Mouse (Mus musculus) urinary bladder, postnatal 36 days (tissue): Measurements from ENCODE around the gene Nav1.
"Not testable (repeated sequence)": the region's sequence is repeated elsewhere in the genome, so short reads cannot be mapped to it uniquely, and the experiment has no call there.

Experiments used
- DNase-seq, 2 experiments: peaks; one replicate each; pipeline ENCODE4 v3.0.0; 2022; ENCODE audit warnings: low spot score in 2 of 2, mixed read lengths in 1 of 2

Gene Nav1

DNA sequence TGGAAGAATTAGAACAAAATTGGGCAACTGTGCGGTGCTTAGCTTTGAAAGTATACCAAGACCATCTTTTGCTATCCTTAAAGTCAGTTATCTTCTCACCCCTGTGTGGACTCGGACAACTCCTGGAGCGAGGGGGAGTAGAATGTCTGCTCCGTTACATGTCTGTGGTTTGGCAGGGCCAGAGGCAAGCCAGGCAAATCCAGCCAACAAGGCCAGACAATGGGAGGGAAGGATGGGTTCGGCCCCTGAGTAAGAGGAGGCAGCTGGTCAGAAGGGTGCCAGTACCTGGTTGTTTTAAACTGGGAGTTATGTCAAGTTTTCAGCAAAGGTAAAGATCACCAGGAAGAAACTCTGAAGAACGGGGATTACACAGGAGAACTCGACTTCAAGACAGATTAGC lies 121.9 kb downstream of the Nav1 start:
- DNase-seq: no peak

- DNase-seq: not testable (repeated sequence)
Measured at GRCm38 (mm10) chr1:135484503-135485051, 122.5 kb downstream of the Nav1 start.

DNA sequence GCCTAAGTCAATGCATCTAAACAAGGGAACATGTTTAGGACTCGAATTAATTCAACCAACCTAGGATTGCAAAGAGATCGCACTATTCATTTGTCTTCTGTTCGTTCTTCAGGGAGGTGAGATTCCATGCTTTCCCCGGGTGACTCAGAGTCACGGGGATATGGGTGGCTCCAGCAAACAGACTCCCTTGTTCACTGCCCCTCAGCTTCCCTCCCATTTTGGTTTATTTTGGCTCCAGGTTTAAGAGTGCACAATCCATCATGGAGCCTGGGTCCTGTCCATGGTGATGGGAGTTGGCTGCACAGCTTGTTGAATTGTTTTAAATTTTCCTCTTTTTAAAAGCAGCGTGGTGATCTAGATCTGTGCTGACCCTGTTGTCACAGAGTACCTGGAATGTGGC lies 123.1 kb downstream of the Nav1 start:
- no peak for DNase-seq

GRCm38 (mm10) chr1:135482666-135483065 lies 124.4 kb downstream of the Nav1 start:
- DNase-seq: no peak

GRCm38 (mm10) chr1:135481656-135482055 lies 125.4 kb downstream of the Nav1 start:
- DNase-seq: no peak

GRCm38 (mm10) chr1:135480815-135481214 lies 126.3 kb downstream of the Nav1 start:
- no peak for DNase-seq

DNA sequence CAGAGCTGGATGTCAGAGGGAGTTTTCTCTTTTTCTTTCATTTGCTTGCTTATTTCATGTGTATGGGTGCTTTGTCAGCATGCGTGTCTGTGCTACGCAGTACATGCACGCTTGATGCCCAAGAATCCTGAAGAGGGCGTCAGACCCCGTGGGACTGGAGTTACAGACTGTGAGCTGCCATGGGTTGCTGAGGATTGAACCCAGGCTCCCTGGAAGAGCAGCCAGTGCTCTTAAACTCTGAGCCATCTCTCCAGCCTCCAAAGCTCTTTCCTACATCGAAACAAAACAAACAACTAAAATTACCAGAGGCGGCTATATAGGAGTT lies 131.6 kb downstream of the Nav1 start:
- no peak for DNase-seq

DNA sequence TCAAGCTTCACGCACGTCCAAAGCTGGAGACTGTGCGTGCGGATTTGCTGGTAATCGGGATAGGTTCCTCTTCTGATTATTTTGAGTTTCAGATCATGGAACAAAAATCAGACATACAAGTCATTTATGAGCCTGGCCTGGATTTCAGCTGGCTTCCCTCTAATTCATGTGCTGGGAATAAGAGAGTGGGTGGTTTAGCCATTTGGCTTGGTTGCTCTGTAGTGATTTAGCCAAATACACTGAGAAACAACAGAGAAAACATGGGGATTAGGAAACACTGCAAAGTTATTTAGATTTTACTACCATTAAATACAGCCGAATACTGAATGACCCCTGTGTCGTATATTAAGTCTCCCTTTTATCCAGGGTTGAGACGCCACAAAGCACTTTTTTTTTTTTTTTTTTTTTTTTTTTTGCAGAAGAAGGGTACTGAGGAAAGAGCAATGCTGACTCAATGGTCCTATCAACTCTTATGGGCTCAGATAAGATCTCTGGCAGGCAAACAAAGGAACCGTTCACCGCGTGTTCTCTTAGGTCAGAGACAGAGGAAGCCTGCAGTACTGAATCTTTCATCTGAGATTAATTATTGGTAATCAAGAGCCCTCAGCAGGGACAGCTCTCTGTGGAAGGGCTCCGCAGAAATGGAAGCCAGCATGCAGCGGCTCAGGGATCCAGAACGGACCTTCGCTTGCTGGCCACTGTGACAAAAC lies 132.1 kb downstream of the Nav1 start:
- DNase-seq: peak in 1 of 2 experiments; percentile 22

DNA sequence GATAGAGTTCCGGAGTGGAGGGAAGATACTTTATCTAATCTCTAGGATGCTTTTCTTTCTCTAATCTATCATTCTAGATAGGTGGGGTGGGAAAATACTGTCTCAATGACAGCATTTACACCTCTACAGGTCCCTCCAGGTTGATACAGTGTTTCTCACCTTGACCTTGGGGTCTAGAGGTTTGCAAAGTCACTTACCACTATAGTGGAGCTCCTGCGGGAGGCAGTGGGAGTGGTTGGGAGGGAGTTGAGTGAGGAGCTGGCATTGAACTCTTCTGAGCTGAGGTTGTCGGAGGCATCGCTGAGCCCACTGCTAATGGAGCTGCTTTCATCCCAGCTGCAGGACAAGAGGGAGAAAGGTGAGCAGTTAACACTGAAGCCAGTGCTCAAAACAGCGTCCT lies 134.6 kb downstream of the Nav1 start:
- DNase-seq: no peak

- no peak for DNase-seq
Measured at GRCm38 (mm10) chr1:135471742-135472141, 135.4 kb downstream of the Nav1 start.

DNA sequence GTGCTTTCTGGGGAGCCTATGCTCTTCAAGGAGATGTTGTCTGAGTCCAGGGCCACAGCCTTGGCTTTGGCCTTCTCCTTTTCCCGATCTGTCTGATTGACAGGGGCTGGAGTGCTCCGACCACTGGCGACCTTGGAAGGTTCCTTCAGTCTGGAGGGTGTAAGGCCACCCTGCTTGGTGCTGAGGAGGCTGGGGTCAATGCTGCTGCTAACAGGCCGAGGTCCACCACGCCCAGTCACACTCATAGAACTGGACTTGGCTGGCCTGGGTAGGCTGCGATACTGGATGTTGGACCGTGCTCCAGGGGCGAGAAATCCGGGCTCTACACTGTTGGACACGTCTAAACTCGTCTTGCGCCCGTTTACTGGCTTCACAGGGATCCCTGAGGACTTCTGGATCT lies 136.5 kb downstream of the Nav1 start:
- DNase-seq: no peak

DNA sequence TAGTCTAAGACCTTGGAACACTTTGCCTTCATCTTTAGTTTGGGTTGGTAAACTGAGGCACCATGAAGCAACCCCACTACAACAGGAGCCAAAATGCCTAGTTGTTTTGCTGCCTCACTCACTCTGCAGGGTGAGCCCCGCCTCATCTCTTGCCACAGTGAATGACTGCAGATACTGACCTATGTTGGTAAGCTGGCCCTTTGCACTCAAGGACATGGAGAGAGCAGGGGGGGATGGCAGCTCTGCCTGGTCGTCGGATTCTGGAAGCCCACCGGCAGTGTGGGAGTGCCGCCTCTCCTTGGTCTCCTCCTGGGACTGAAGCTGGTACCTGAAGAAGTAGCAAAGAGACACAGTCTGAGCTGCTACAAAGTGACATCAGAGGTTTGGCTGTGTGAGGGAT lies 139.6 kb downstream of the Nav1 start:
- no peak for DNase-seq

DNA sequence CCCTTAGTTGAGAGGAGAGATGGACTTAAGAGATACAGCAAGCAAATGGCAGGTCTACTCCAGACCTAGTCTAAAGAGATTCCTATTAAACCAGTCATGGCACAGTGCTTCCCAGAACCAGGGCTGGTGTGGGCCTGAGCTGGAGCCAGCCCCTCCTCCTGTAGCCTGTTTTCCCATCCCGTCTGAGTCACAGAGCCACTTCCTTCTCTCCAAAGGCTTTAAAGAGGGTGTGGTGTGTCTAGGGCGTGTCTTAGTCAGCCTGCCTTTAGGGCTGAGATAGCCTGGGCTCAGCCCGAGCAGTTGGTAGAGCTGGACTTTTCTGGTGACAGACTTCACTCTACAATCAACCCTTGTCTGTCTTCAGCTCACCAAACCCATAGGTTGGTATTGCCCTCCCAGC lies 140.2 kb downstream of the Nav1 start:
- peak; percentile 35 to 52 for DNase-seq

DNA sequence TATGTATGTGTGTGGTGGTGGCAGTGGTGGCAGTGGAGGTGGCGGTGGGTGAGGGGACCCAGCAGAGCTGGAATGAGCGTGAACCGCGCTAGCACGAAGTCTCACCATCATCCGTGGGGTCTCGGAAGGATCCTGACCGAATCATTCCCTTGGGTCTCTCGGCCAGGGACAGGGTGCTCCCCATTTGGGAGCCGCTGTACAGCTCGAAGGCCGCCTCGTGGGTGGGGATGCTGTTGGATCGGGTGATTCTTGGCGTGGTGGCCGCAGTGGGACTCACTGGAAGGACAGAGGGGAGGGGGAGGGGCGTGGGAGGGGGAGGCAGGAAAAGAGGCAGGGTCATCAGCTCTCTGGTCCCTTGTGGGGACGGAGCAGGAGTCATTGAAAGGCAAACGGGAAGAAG lies 141.4 kb downstream of the Nav1 start:
- DNase-seq: no peak

- DNase-seq: no peak
Measured at GRCm38 (mm10) chr1:135462736-135463135, 144.4 kb downstream of the Nav1 start.

GRCm38 (mm10) chr1:135462304-135462703 lies 144.8 kb downstream of the Nav1 start:
- DNase-seq: peak in 1 of 2 experiments; percentile 33

DNA sequence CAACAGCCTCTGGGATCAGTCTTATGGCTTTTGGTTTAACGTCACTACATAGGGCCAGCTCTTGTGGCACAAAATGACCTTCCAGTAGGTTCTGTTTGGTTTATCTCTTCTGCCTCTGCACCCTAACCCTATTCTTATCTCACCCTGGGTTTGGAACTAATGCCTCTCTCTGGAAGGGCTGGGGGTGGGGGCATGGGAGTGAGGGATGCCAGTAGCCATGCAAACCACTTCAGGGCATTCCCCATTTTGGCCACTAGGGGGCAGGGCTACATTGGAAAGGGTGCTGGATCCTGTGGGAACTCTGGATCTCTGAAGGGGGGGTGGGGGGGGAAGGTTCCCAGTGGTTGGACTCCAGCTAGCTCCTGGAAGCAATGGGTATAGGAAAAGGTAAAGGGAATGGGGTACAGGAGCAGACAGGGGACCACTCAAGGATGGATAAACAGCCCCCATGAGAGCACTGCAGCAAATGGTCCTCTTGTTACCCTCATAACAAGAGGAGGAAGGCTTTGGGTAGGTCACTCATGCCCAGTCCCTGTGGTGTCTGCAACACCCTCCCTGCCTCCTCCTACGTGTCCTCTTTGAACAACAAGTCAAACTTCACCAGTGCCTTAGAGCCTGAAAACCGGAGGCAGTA lies 145.9 kb downstream of the Nav1 start:
- DNase-seq: peak; percentile 46 to 65

DNA sequence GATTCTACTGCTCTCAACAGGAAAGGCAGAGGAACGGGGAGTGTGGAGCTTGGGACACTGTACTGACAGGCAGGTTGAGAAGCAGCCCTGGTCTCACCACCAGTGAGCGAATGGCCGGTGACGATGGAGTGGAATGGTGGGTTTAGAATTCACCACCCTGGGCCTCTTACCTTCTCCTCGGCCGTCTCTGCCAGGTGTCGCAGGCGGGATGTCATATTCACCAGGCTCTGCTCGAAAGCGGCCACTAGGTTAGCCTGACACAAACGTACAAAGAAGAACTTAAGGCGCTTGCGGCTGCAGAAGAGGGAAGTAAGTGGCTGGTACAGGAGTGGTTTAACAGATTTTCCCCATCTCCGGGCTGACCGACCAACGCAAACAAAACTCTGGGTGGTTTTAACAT lies 146.6 kb downstream of the Nav1 start:
- DNase-seq: no peak

DNA sequence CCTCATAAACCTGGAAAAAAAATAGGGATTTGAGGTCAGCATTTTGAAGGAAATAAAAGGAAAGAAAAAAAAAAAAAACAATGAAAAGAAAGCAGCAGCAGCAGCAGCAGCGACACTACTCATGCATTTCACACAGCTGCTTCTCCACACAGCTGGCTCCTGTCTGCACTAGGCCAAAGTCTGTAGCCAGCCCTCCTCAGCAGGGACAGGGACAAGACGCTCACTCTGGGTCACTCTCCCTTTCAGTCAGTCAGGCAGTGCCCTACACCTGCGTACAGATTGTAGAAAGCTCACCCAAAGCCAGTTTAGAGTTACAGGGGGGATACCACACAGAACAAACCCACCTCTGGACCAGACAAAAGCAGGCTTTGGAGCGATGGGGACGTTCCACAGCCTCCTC lies 149.2 kb downstream of the Nav1 start:
- DNase-seq: no peak

DNA sequence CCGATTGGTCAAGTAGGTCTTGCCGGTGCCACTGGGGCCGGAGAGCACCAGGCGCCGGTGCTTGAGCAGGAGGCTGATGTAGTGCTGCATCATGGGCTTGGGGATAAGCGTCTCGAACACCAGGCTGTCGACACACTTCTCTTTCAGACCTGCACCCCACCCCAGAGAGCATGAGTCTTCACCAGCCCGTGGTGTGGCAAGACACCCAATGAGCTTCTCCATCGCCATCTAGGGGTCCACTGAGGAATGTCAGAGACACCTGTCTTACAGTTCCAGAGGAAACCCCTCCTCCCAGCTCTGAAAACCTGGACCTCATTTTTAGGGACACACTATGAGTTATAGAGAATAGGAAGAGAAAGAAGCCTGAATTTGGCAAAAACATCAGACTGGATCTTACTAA lies 154.8 kb downstream of the Nav1 start:
- no peak for DNase-seq

DNA sequence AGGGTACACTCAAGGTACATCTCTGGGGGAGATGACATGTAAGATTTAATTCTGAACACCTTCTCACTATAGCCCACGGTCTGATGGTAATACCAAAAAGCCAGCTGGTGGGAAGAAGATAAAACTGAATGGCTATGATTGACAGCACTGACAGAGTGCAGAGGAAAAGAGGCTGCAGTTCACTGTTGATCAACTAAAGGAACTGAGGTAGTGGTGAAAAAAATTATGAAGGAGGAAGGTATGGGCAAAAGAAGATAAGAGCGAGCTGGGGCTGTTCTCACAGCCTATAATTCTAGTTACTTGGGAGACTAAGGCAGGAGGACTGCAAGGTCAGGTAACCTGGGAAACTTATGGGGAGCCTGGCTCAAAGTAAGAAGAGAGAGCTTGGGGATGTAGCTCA lies 155.7 kb downstream of the Nav1 start:
- DNase-seq: no peak

- DNase-seq: no peak
Measured at GRCm38 (mm10) chr1:135449876-135450275, 157.2 kb downstream of the Nav1 start.

GRCm38 (mm10) chr1:135448940-135449339 lies 158.2 kb downstream of the Nav1 start:
- no peak for DNase-seq

GRCm38 (mm10) chr1:135443506-135443905 lies 163.6 kb downstream of the Nav1 start:
- no peak for DNase-seq
